Comparison of ENCODE assay signal across 28 mouse cellular contexts in genomic region chr11:117983770-117984169, GRCm38 (mm10). TPM values are rescaled to one million over a fixed set of nuclear protein-coding genes. Genes with fewer than 3 reads are reported as not detected.
A peak's percentile ranks its signal among the peaks of the same experiment; 100 is the strongest.
DNase-seq lines count a peak whose midpoint lies in the region; ATAC-seq and TF ChIP-seq lines count a peak whose summit lies in the region.
"Had no signal": no experiment of that assay in that cellular context is flagged by ENCODE, and none has a peak within 500 bp of the region (broad histone marks: within the 10 kb centered on the region; RNA-seq: fewer than 3 reads in every experiment).

No protein-coding gene starts in this region.

- DNase-seq in midbrain, embryonic 11.5 days (ENCODE audit: low spot score, missing footprints) = peak; percentile 81
- DNase-seq in brain, adult 2 months (ENCODE audit: low read depth, low spot score) = peak; percentile 68
- DNase-seq in kidney, adult 2 months = no peak
- no peak for DNase-seq in right cerebral cortex, postnatal 10 days (ENCODE audit: low spot score in 2 of 2)
- DNase-seq: adrenal gland, adult 8-10 months; adrenal gland, postnatal 25 days; cerebellum, adult 18-20 months; cerebellum, adult 9-10 months; cerebellum, postnatal 25 days; forebrain, postnatal 0 days; gastrocnemius, postnatal 10 days; gastrocnemius, postnatal 36 days; heart, adult 2 months; heart, postnatal 14 days; heart, postnatal 4 days had no signal

- no peak overlapping the region for H3K9ac ChIP-seq in midbrain, embryonic 11.5 days (ENCODE audit: low read length)
- no peak overlapping the region for H3K9ac ChIP-seq in midbrain, embryonic 15.5 days
- H3K9ac ChIP-seq in ES-Bruce4 (ENCODE audit: low read depth, poor library complexity, severe bottlenecking) = no peak overlapping the region
- H3K9ac ChIP-seq: embryonic facial prominence, embryonic 12.5 days; embryonic facial prominence, embryonic 15.5 days; forebrain, postnatal 0 days; heart, embryonic 13.5 days; hindbrain, embryonic 14.5 days had no signal

- TF ChIP-seq POLR2A in ES-Bruce4 (IDR thresholded peaks at IDR 0.05; ENCODE audit: insufficient read depth, low read length) = no peak
- no peak for TF ChIP-seq POLR2A in kidney, adult 2 months (IDR thresholded peaks at IDR 0.05; ENCODE audit: low read depth, low read length)

- TF ChIP-seq EP300 in ES-Bruce4 (IDR thresholded peaks at IDR 0.05; ENCODE audit: insufficient read depth, low read depth, low read length) = no peak

- TF ChIP-seq CTCF in ES-Bruce4 (IDR thresholded peaks at IDR 0.05; ENCODE audit: low read depth, low read length) = no peak
- no peak for TF ChIP-seq CTCF in kidney, adult 2 months (conservative IDR thresholded peaks at IDR 0.05; ENCODE audit: insufficient read depth, insufficient read length, low read depth, low read length)

- H3K27me3 ChIP-seq in midbrain, embryonic 11.5 days (ENCODE audit: control insufficient read depth, insufficient read depth, low read length) = no peaks in the 10 kb centered on the region
- H3K27me3 ChIP-seq in midbrain, embryonic 15.5 days (replicated peaks) = no peaks in the 10 kb centered on the region
- no peaks in the 10 kb centered on the region for H3K27me3 ChIP-seq in ES-Bruce4 (ENCODE audit: control insufficient read depth, insufficient read depth, low read length, poor library complexity, severe bottlenecking)
- no peaks in the 10 kb centered on the region for H3K27me3 ChIP-seq in kidney, adult 2 months (replicated peaks; ENCODE audit: control insufficient read depth, insufficient read depth, low read length)
- H3K27me3 ChIP-seq: embryonic facial prominence, embryonic 12.5 days; embryonic facial prominence, embryonic 15.5 days; heart, embryonic 13.5 days had no signal

- H3K4me3 ChIP-seq in midbrain, embryonic 11.5 days (ENCODE audit: low read depth, low read length) = no peak overlapping the region
- H3K4me3 ChIP-seq in midbrain, embryonic 15.5 days = no peak overlapping the region
- H3K4me3 ChIP-seq in ES-Bruce4 (ENCODE audit: low read depth, low read length) = no peak overlapping the region
- no peak overlapping the region for H3K4me3 ChIP-seq in kidney, adult 2 months (ENCODE audit: insufficient read depth, low read depth, low read length)
- H3K4me3 ChIP-seq: embryonic facial prominence, embryonic 12.5 days; embryonic facial prominence, embryonic 15.5 days; heart, adult 2 months; heart, embryonic 10.5 days; heart, embryonic 13.5 days had no signal

- no peak for ATAC-seq in midbrain, embryonic 11.5 days (ENCODE audit: low FRiP score)
- ATAC-seq in midbrain, embryonic 15.5 days (replicated peaks) = no peak
- ATAC-seq: activated CD4-positive, CD25-positive, alpha-beta regulatory T cell, adult 4 months; forebrain, embryonic 14.5 days; forebrain, postnatal 0 days; hindbrain, postnatal 0 days; inflammation-experienced regulatory T-cells, adult 6 months; intestine, embryonic 16.5 days had no signal

- WGBS in midbrain, embryonic 11.5 days = 69% methylated on average over 7 of the region's 7 CpGs
- 72% methylated on average over 7 of the region's 7 CpGs for WGBS in midbrain, embryonic 15.5 days
- WGBS in kidney, adult 2 months = 62% methylated on average over 7 of the region's 7 CpGs

- peaks cover 14% of the 10 kb centered on the region for H3K4me1 ChIP-seq in midbrain, embryonic 11.5 days (ENCODE audit: control insufficient read depth, insufficient read depth, low read length)
- H3K4me1 ChIP-seq in midbrain, embryonic 15.5 days = peaks cover 24% of the 10 kb centered on the region
- H3K4me1 ChIP-seq in ES-Bruce4 (ENCODE audit: control insufficient read depth, insufficient read depth, low read length) = peaks cover 3% of the 10 kb centered on the region
- peaks cover 15% of the 10 kb centered on the region; the same call in 1 of the 2 replicates for H3K4me1 ChIP-seq in kidney, adult 2 months (ENCODE audit: control insufficient read depth, insufficient read depth, low read length)

- no peaks in the 10 kb centered on the region for H3K9me3 ChIP-seq in midbrain, embryonic 11.5 days (ENCODE audit: control insufficient read depth, low read length)
- H3K9me3 ChIP-seq in midbrain, embryonic 15.5 days = no peaks in the 10 kb centered on the region
- no peaks in the 10 kb centered on the region for H3K9me3 ChIP-seq in ES-Bruce4 (replicated peaks; ENCODE audit: control insufficient read depth, insufficient read depth, low read length, poor library complexity, severe bottlenecking)
- H3K9me3 ChIP-seq: embryonic facial prominence, embryonic 12.5 days; embryonic facial prominence, embryonic 15.5 days; G1E; heart, embryonic 10.5 days; heart, embryonic 13.5 days had no signal

- H3K27ac ChIP-seq in midbrain, embryonic 11.5 days (ENCODE audit: low read depth, low read length) = no peak overlapping the region
- no peak overlapping the region for H3K27ac ChIP-seq in midbrain, embryonic 15.5 days
- H3K27ac ChIP-seq in ES-Bruce4 (ENCODE audit: insufficient read depth, low read length) = peak overlapping the region; percentile 29; the same call in 1 of the 2 replicates
- H3K27ac ChIP-seq in kidney, adult 2 months (ENCODE audit: insufficient read depth, low read depth, low read length) = no peak overlapping the region
- H3K27ac ChIP-seq: embryonic facial prominence, embryonic 12.5 days; embryonic facial prominence, embryonic 15.5 days; heart, adult 2 months; heart, embryonic 10.5 days; heart, embryonic 13.5 days; hindbrain, embryonic 14.5 days; hindbrain, postnatal 0 days had no signal

- H3K36me3 ChIP-seq in midbrain, embryonic 11.5 days (ENCODE audit: control insufficient read depth, insufficient read depth, low read length) = no peaks in the 10 kb centered on the region
- no peaks in the 10 kb centered on the region for H3K36me3 ChIP-seq in midbrain, embryonic 15.5 days (replicated peaks)
- no peaks in the 10 kb centered on the region for H3K36me3 ChIP-seq in ES-Bruce4 (ENCODE audit: control insufficient read depth, insufficient read depth, low read length, poor library complexity, severe bottlenecking)
- no peaks in the 10 kb centered on the region for H3K36me3 ChIP-seq in kidney, adult 2 months (ENCODE audit: control insufficient read depth, insufficient read depth, low read length)
- H3K36me3 ChIP-seq: embryonic facial prominence, embryonic 12.5 days; embryonic facial prominence, embryonic 15.5 days; G1E; heart, embryonic 10.5 days; heart, embryonic 13.5 days had no signal

- H3K4me2 ChIP-seq in midbrain, embryonic 11.5 days = no peak overlapping the region
- H3K4me2 ChIP-seq in midbrain, embryonic 15.5 days = no peak overlapping the region
- H3K4me2 ChIP-seq: embryonic facial prominence, embryonic 12.5 days; embryonic facial prominence, embryonic 15.5 days; heart, embryonic 13.5 days; hindbrain, embryonic 14.5 days had no signal

RNA-seq across cellular contexts. Expression of gene Pgs1, which starts 2.3 kb away (rescaled TPM):
- polyA plus RNA-seq in midbrain, embryonic 11.5 days (2014; fragmentation: Nextera tagmentation; extraction: Ambion mirVana) = 40.2 and 42.7 TPM in 2 replicates
- 62.5 and 63.5 TPM in 2 replicates for polyA plus RNA-seq in midbrain, embryonic 15.5 days (2015; fragmentation: Nextera tagmentation; extraction: Ambion mirVana)
- polyA plus RNA-seq in ES-Bruce4 (2011; ENCODE audit: insufficient read depth, insufficient read length, low read depth, missing spikeins) = 31.5 and 35.5 TPM in 2 replicates
- 29.7 and 30.4 TPM in 2 replicates for polyA plus RNA-seq in kidney, adult 2 months (2012; rRNA removed)

RNA-seq across cellular contexts. Expression of gene Socs3, which starts 13.9 kb away (rescaled TPM):
- 5.5 and 5.9 TPM in 2 replicates for polyA plus RNA-seq in midbrain, embryonic 11.5 days (2014; fragmentation: Nextera tagmentation; extraction: Ambion mirVana)
- polyA plus RNA-seq in midbrain, embryonic 15.5 days (2015; fragmentation: Nextera tagmentation; extraction: Ambion mirVana) = 8.7 and 8.9 TPM in 2 replicates
- polyA plus RNA-seq in ES-Bruce4 (2011; ENCODE audit: insufficient read depth, insufficient read length, low read depth, missing spikeins) = 53.8 and 61.5 TPM in 2 replicates
- polyA plus RNA-seq in kidney, adult 2 months (2012; rRNA removed) = 4.3 and 5.0 TPM in 2 replicates

Comparison
In these comparisons a context has a peak if more than half of its experiments do, and no peak if none do; other contexts are left out.
1. DNase-seq: peak in midbrain, embryonic 11.5 days (single experiment) and brain, adult 2 months (single experiment); none in kidney, adult 2 months (single experiment) and right cerebral cortex, postnatal 10 days (0 of 2).